Mouse (Mus musculus) hindbrain, embryonic 13.5 days (tissue): ENCODE data around the gene Nek6. TPM values are rescaled to one million over a fixed set of nuclear protein-coding genes. Genes with fewer than 3 reads are reported as not detected.

ENCODE experiments used
- ATAC-seq: fragments of 200-750 bp; cut with Nextera tagmentation; 2 replicates; pipeline ENCODE4 v1.8.0; 2017; ENCODE audit warnings: moderate TSS enrichment; ENCODE audit not compliant: low FRiP score
- H3K27ac ChIP-seq: fragments of 300-500 bp; sonication (generic); 2 replicates; pipeline ENCODE4 v1.5.1; 2015; ENCODE audit warnings: inconsistent platforms, mild to moderate bottlenecking, moderate library complexity
- H3K27me3 ChIP-seq: fragments of 300-500 bp; sonication (generic); 2 replicates; pipeline ENCODE4 v1.6.1; 2015; ENCODE audit warnings: mild to moderate bottlenecking, inconsistent platforms
- H3K36me3 ChIP-seq: fragments of 300-500 bp; sonication (generic); 2 replicates; pipeline ENCODE4 v1.6.1; 2015; ENCODE audit warnings: mild to moderate bottlenecking, inconsistent platforms
- H3K4me1 ChIP-seq: fragments of 300-500 bp; sonication (generic); replicated peaks from 2 replicates; pipeline ENCODE4 v1.6.1; 2015; ENCODE audit warnings: inconsistent platforms
- H3K4me2 ChIP-seq: fragments of 300-500 bp; sonication (generic); 2 replicates; pipeline ENCODE4 v1.6.1; 2015; ENCODE audit warnings: inconsistent platforms, mild to moderate bottlenecking, moderate library complexity
- H3K4me3 ChIP-seq: fragments of 300-500 bp; sonication (generic); 2 replicates; pipeline ENCODE4 v1.5.1; 2015; ENCODE audit warnings: mild to moderate bottlenecking, inconsistent platforms
- H3K9ac ChIP-seq: fragments of 300-500 bp; sonication (generic); 2 replicates; pipeline ENCODE4 v1.6.1; 2015; ENCODE audit warnings: mild to moderate bottlenecking, inconsistent platforms
- H3K9me3 ChIP-seq: fragments of 300-500 bp; sonication (generic); 2 replicates; pipeline ENCODE4 v1.6.1; 2016; ENCODE audit warnings: inconsistent platforms
- WGBS: fragments of 180-500 bp; shearing (Covaris S2); methylation state at CpG from one replicate; pipeline ENCODE4 v1.1.7; 2015; 5-methylcytosine and 5-hydroxymethylcytosine counted together
- polyA plus RNA-seq: library from polyadenylated mRNA; unstranded; fragments of >200 nt; fragmentation: Nextera tagmentation; extraction: Ambion mirVana; gene quantifications from 2 replicates; pipeline ENCODE4 v1.2.1, GENCODE M21; 2015

Gene Nek6
- polyA plus RNA-seq, 1 experiment from 2014 or later, result 57.3 TPM

DNA sequence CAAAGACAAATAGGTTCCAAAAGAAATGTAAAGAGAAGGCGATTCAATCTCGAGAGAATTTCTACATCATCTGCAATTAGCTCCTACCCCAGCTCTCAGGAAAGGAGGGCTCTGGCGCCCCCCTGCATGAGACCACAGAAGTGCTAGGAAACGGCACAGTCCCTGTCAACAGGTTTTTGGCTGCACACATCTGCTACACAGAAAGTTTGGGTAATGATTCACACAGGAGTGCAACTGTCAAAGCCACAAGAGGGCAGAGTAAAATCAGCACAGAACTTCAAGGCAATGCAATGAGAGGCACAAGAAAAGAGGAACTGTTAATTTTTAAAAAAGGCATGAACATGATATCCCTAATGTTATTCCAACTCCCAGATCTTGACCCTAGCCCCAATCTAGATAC lies 104.6 kb downstream of the Nek6 start:
- 50% methylated on average over 4 of the region's 4 CpGs for WGBS
- H3K36me3 ChIP-seq, result peaks cover 11% of the 10 kb centered on the region; the same call in 1 of the 2 replicates
- no peaks in the 10 kb centered on the region for H3K9me3 ChIP-seq
- ATAC-seq, result no peak
- H3K4me3 ChIP-seq, result no peak overlapping the region
- no peak overlapping the region for H3K9ac ChIP-seq
- H3K27ac ChIP-seq, result peak overlapping the region; percentile 77
- H3K4me1 ChIP-seq, result peaks cover 51% of the 10 kb centered on the region
- no peaks in the 10 kb centered on the region for H3K27me3 ChIP-seq
- no peak overlapping the region for H3K4me2 ChIP-seq

DNA sequence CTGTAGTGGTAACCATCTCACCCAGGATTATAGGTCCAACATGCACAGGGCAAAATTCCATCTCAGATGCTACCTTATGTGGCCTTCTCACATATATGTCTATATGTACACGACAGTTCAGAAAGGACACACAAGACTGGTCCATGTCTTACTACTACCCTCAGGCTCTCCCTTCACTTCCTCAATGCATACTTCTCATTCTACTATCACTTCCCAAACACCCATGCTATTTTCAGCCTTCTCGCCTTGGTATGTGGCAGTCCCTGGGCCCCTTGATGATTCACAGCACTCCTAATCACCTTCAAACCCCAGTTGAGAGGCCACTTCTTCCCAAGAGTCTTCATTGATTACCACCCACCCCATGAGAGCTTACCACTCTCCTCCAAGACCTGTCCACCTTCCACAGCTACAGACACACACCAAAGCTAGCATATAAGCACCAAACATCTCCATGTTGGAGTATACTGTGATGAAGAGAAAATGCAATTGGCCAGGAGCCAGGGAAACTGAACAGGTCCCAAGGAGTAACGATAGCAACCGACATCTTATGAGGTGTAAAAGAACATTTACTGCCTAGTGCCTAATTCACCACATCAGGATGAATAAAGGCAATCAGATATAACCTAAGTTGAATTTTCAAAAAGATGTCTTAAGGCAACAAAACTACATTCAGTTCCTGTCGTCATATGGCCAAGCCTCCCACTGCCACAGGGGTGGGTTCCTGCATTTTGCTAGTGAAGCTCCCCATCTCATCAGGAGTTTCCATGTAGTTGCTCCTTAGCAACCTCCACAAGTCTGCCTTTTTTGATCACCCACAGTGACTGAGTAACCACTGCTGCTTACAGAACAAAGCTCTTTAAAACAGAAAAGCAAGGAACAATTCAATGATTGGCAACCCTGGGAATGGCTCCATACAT lies 105.8 kb downstream of the Nek6 start:
- Histone ChIP-seq H3K4me3 (no peak overlapping the region), H3K4me2 (no peak overlapping the region), H3K4me1 (peaks cover 61% of the 10 kb centered on the region), H3K36me3 (peaks cover 11% of the 10 kb centered on the region; the same call in 1 of the 2 replicates), H3K27ac (0 out of 2 replicates have a peak overlapping the region, but pooled peaks have one; percentile 31), H3K9me3 (no peaks in the 10 kb centered on the region), H3K27me3 (no peaks in the 10 kb centered on the region), H3K9ac (no peak overlapping the region)
- whole genome bisulfite sequencing, result 81% methylated on average over 5 of the region's 5 CpGs
- no peak for ATAC-seq

DNA sequence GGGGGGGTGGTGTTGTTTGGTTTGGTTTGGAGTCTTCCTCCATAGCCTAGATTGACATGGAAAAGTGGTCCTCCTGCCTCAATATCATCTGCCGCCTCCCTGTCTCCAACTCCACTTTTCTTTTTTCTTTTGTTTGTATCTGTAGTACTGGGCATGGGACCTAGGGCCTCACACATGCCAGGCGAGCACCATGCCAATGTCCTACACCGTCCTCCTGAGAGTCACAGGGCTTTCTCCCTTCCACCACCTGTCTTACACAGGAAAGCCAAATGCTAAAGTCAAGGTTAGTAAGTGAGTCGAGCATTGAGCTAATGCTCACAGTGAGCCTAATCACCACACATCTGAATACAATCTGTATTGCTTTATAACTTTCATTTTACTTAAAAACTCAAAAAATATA lies 108.3 kb downstream of the Nek6 start:
- 96% methylated on average over 4 of the region's 4 CpGs for WGBS
- H3K9ac ChIP-seq, result no peak overlapping the region
- H3K27ac ChIP-seq, result no peak overlapping the region
- H3K36me3 ChIP-seq, result peaks cover 11% of the 10 kb centered on the region; the same call in 1 of the 2 replicates
- H3K9me3 ChIP-seq, result no peaks in the 10 kb centered on the region
- H3K4me1 ChIP-seq, result peaks cover 51% of the 10 kb centered on the region
- no peak for ATAC-seq
- H3K4me3 ChIP-seq, result no peak overlapping the region
- H3K27me3 ChIP-seq, result no peaks in the 10 kb centered on the region
- H3K4me2 ChIP-seq, result no peak overlapping the region

DNA sequence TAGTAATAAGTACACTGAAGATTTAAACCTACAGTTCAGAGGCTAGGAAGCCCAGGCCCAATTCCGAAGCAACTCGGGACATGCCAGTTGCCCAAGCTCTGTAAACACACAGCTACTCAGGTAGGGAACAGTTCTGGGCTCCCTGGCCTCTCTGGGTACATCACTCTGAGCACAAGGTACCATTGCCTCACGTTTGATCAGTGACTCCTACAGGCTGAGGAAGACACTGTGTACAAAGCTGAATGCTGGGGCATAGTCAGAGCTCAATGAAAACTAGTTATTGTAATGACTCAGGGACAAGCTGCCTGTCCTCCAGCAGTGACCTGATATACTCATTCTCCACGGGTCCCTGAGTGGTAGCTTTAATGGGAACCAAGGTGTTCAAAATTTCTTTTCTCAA lies 109.6 kb downstream of the Nek6 start:
- H3K4me3 ChIP-seq, result no peak overlapping the region
- peaks cover 17% of the 10 kb centered on the region for H3K36me3 ChIP-seq
- peak overlapping the region; percentile 86 for H3K27ac ChIP-seq
- no peak overlapping the region for H3K9ac ChIP-seq
- H3K9me3 ChIP-seq, result no peaks in the 10 kb centered on the region
- 0 out of 2 replicates have a peak, but pooled peaks have one; percentile 25 for ATAC-seq
- H3K27me3 ChIP-seq, result no peaks in the 10 kb centered on the region
- peaks cover 38% of the 10 kb centered on the region for H3K4me1 ChIP-seq
- WGBS, result 82% methylated on average over 4 of the region's 4 CpGs
- H3K4me2 ChIP-seq, result no peak overlapping the region

DNA sequence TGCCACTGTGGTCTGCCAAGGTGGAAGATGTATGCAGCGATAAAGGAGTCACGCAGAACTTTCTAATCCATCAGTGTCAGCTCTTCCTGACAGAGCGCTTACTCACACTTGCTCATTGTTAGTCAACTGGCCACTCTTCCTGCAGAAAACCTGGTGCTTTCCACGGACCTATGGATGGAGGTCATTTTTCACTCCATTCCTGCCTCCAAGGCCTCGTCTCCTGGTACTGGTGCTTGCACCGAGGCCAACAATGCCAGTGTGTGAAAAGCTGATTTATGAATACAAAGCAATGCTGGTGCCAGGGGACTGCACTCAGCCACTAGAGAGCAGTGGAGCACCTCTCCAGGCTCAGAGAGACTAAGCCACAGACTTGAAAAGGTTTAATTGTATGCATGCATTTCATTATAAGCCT lies 110.2 kb downstream of the Nek6 start:
- Histone ChIP-seq H3K4me2 (peak overlapping the region; percentile 13; the same call in 1 of the 2 replicates), H3K9me3 (no peaks in the 10 kb centered on the region), H3K27me3 (no peaks in the 10 kb centered on the region), H3K9ac (peak overlapping the region; percentile 31; the same call in 1 of the 2 replicates), H3K4me1 (peaks cover 33% of the 10 kb centered on the region), H3K36me3 (peaks cover 22% of the 10 kb centered on the region), H3K4me3 (no peak overlapping the region), H3K27ac (peak overlapping the region; percentile 86)
- peak; percentile 88 for ATAC-seq
- WGBS, result 23% methylated on average over 6 of the region's 6 CpGs

DNA sequence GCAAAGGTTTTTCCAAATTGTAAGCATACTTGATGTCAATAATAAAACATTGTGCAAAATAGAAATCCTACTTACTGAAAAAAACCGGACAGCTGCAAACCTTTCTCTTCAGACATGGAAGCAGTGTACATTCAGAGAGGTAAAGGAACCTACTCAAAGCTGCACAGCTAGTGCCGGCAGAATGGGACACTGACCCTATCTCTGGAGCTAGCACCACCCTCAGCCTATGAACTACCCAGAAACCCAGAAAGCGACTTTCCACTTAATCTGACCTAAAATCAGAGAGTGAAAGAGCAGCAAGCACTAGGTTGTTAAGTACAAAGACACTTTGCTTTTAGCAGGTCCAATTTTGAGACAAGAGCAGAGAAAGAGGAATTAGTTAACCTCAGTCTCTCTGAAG lies 112.0 kb downstream of the Nek6 start:
- no peak overlapping the region for H3K4me2 ChIP-seq
- no peak overlapping the region for H3K27ac ChIP-seq
- no peak overlapping the region for H3K4me3 ChIP-seq
- no peak overlapping the region for H3K9ac ChIP-seq
- peaks cover 21% of the 10 kb centered on the region for H3K4me1 ChIP-seq
- WGBS, result 93% methylated on average over 3 of the region's 3 CpGs
- H3K27me3 ChIP-seq, result no peaks in the 10 kb centered on the region
- ATAC-seq, result no peak
- H3K36me3 ChIP-seq, result peaks cover 20% of the 10 kb centered on the region
- H3K9me3 ChIP-seq, result no peaks in the 10 kb centered on the region

DNA sequence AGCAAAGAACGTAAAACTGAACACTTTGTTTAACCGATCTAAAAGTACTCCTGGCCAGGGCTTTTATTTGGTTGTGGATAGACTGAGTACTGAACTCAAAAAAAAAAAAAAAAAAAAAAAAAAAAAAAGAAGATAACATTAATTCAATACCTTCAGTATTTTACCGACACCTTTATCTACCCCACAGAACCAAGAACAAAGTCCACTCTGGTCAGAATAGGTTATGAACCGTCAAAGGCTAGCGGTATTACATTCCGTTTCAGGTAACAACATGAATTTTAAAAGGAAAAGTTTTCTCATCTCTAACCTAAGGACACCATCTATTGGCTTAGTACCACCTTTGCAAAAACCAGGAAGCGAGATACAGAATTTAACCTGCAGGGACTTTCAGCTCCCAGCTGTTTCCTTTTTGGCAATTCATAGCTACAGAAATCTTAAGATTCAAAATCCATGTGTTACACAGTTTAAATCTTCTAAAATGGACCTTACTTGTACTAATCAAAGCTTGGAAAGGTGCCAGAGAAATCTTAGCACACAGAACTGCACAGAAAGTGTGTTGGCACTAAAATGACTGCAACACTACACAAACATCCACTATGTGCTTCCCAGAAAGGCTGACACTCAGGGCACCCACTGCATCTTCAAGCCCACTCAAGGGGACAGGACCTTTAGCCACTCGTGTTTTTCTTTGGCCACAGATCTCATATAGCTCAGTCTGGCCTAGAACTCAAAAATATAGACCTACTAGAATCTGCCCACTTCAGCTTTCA lies 112.6 kb downstream of the Nek6 start:
- Histone ChIP-seq H3K27ac (no peak overlapping the region), H3K9me3 (no peaks in the 10 kb centered on the region)

DNA sequence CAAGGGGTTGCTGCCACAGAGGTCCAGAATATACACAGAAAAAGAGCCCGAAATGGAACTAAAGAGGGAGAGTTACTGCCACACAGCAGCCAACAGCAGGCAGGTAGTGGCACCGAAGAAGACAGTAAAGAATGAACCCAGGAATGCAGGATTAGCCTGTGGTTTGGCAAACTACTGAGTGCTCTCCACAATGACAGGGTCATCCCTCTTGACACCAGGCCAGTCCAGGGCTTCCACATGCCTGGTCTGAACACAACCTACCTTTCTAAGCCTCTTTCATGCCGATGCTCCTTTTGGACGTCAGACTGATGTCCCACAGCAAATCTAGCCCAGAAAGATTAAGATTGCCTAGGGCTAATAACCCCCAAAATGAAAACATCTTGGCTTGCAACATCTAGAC lies 117.4 kb downstream of the Nek6 start:
- Histone ChIP-seq H3K27me3 (no peaks in the 10 kb centered on the region), H3K36me3 (peaks cover 65% of the 10 kb centered on the region), H3K4me3 (no peak overlapping the region), H3K4me1 (no peaks in the 10 kb centered on the region), H3K27ac (no peak overlapping the region), H3K9me3 (no peaks in the 10 kb centered on the region), H3K4me2 (no peak overlapping the region), H3K9ac (no peak overlapping the region)
- 96% methylated on average over 4 of the region's 4 CpGs for WGBS
- ATAC-seq, result no peak

More for the DNA sequence above, 112.6 kb downstream of the Nek6 start:
- Histone ChIP-seq H3K4me2 (no peak overlapping the region), H3K4me3 (no peak overlapping the region), H3K9ac (no peak overlapping the region), H3K4me1 (peaks cover 21% of the 10 kb centered on the region), H3K27me3 (no peaks in the 10 kb centered on the region), H3K36me3 (peaks cover 24% of the 10 kb centered on the region)
- WGBS, result 95% methylated on average over 8 of the region's 8 CpGs
- ATAC-seq, result no peak

DNA sequence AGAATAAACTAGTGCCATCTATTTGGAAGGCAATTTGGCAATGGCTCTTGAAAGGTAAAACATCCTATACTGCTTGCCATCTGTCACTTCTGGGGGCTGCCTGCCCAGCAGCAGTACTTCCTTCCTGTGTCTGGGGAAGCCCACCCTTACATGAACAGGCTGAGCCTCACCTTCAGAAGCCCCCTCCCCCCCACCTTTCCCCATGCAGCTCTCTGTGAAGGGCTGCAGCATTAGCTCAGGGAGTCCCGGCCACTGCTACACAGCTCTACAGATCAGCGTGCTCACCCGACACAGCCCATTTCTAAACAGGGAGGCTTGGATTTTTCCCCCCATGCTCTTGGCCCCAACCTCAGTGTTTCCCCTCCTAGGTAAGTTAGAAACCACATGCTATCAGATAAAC lies 118.0 kb downstream of the Nek6 start:
- Histone ChIP-seq H3K27me3 (no peaks in the 10 kb centered on the region), H3K9me3 (no peaks in the 10 kb centered on the region), H3K4me1 (no peaks in the 10 kb centered on the region), H3K36me3 (peaks cover 71% of the 10 kb centered on the region), H3K4me2 (no peak overlapping the region), H3K27ac (no peak overlapping the region), H3K4me3 (no peak overlapping the region), H3K9ac (no peak overlapping the region)
- WGBS, result 97% methylated on average over 3 of the region's 3 CpGs
- ATAC-seq, result no peak

DNA sequence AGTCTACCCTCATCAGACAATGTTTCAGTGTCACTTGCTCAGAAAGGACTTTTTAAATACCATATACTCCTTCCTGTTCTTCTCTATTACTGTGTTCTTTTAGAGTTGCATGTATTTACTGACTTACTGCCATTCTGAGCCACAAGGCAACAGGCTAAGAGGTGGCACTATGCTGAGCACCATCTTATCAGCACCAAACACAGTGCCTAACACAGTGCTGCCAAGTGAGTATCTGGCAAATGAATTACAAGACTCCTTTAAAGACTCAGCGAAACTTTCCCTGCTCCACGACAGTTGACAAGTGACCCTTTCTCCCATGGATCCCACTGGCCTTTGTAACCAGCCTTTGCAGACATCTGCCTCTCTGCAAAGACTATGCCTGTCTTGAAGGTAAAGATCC lies 119.1 kb downstream of the Nek6 start:
- no peak overlapping the region for H3K4me3 ChIP-seq
- H3K4me2 ChIP-seq, result no peak overlapping the region
- 92% methylated on average over 2 of the region's 2 CpGs for WGBS
- no peak overlapping the region for H3K27ac ChIP-seq
- H3K27me3 ChIP-seq, result no peaks in the 10 kb centered on the region
- H3K9ac ChIP-seq, result no peak overlapping the region
- H3K4me1 ChIP-seq, result no peaks in the 10 kb centered on the region
- no peaks in the 10 kb centered on the region for H3K9me3 ChIP-seq
- peaks cover 81% of the 10 kb centered on the region for H3K36me3 ChIP-seq
- no peak for ATAC-seq

DNA sequence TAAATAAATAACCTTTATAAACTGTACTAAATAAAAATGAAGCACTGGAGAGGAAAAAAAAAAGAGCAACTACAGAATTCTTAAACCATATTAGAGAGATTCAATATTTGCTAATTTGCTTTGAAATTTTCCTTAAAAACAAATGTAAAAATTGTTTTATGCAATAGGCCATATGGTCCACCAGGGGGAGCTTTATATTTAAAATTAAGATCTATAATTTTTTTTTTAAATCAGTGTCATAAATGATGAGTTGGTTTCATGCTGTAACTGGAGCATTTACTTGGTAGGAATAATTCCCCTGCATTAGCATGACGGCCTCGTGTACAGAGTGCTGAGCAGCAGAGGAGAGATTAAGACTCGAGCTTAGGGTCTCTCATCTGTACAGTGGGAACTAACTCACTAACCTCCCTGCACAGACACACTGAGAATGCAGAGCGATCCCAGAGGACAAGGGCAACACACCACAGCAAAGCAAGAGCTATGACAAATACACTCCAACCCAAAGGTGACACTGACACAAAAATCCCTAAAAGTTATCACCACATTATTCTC lies 126.3 kb downstream of the Nek6 start:
- Histone ChIP-seq H3K36me3 (peaks cover 74% of the 10 kb centered on the region), H3K4me2 (no peak overlapping the region), H3K9ac (no peak overlapping the region), H3K27me3 (no peaks in the 10 kb centered on the region), H3K4me1 (peaks cover 5% of the 10 kb centered on the region), H3K4me3 (no peak overlapping the region), H3K9me3 (no peaks in the 10 kb centered on the region), H3K27ac (no peak overlapping the region)
- WGBS, result 79% methylated on average over 4 of the region's 4 CpGs
- ATAC-seq, result no peak

DNA sequence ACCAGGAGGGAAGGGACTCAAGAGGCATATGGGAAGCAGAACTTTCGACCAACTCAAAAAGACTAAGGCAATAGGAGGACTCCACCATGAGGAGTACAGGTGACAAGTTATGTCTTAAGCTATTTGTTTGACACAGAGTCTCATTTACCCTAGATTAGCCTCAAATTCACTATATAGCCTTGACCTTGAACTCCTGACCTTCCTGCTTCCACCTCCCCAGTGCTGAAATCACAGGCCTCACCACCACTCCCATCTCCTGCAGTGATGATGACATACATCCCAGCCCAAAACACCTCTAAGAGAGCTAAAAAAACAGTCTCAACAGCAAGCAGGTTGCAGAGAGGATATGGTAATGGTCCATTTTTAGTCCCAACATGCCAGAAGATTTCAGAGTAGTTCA lies 130.3 kb downstream of the Nek6 start:
- H3K27me3 ChIP-seq, result no peaks in the 10 kb centered on the region
- no peak for ATAC-seq
- no peak overlapping the region for H3K4me2 ChIP-seq
- peaks cover 40% of the 10 kb centered on the region for H3K36me3 ChIP-seq
- no peak overlapping the region for H3K9ac ChIP-seq
- H3K4me3 ChIP-seq, result no peak overlapping the region
- H3K9me3 ChIP-seq, result no peaks in the 10 kb centered on the region
- 100% methylated on average over 1 of the region's 1 CpGs for WGBS
- peaks cover 20% of the 10 kb centered on the region for H3K4me1 ChIP-seq
- H3K27ac ChIP-seq, result no peak overlapping the region
